9 mouse cellular contexts compared by ENCODE assay signal in genomic region chr7:45719180-45719579, GRCm38 (mm10). TPM values are rescaled to one million over a fixed set of nuclear protein-coding genes. Genes with fewer than 3 reads are reported as not detected.
DNase-seq lines count a peak whose midpoint lies in the region; ATAC-seq and TF ChIP-seq lines count a peak whose summit lies in the region.
"Had no signal": no experiment of that assay in that cellular context is flagged by ENCODE, and none has a peak within 500 bp of the region (broad histone marks: within the 10 kb centered on the region; RNA-seq: fewer than 3 reads in every experiment).

No protein-coding gene starts in this region.

- H3K27me3 ChIP-seq in embryonic facial prominence, embryonic 14.5 days (replicated peaks; ENCODE audit: control insufficient read depth, insufficient read depth, low read length), result no peaks in the 10 kb centered on the region
- H3K27me3 ChIP-seq in intestine, embryonic 15.5 days (replicated peaks), result no peaks in the 10 kb centered on the region
- no peaks in the 10 kb centered on the region for H3K27me3 ChIP-seq in neural tube, embryonic 12.5 days (replicated peaks)

- no peak for DNase-seq in layer of hippocampus, adult 2 months (ENCODE audit: low spot score in 2 of 2)
- no peak for DNase-seq in layer of hippocampus, postnatal 14 days (ENCODE audit: low spot score in 2 of 2)
- no peak for DNase-seq in embryonic facial prominence, embryonic 14.5 days (ENCODE audit: low spot score)
- DNase-seq in right cerebral cortex, adult 18-20 months, result no peak
- no peak for DNase-seq in testis, postnatal 14 days (ENCODE audit: low spot score)
- DNase-seq in left cerebral cortex, adult 8-10 months (ENCODE audit: low spot score in 2 of 2), result no peak
- DNase-seq: adrenal gland, postnatal 14 days had no signal

- peaks cover 21% of the 10 kb centered on the region for H3K4me1 ChIP-seq in embryonic facial prominence, embryonic 14.5 days (ENCODE audit: control insufficient read depth, insufficient read depth, low read length)
- peaks cover 39% of the 10 kb centered on the region for H3K4me1 ChIP-seq in intestine, embryonic 15.5 days (replicated peaks)
- H3K4me1 ChIP-seq in neural tube, embryonic 12.5 days, result peaks cover 42% of the 10 kb centered on the region

- H3K27ac ChIP-seq in layer of hippocampus, adult 2 months, result peak overlapping the region; percentile 97; the same call in 1 of the 2 replicates
- no peak overlapping the region for H3K27ac ChIP-seq in embryonic facial prominence, embryonic 14.5 days (replicated peaks; ENCODE audit: low read depth, low read length)
- H3K27ac ChIP-seq in intestine, embryonic 15.5 days, result 0 out of 2 replicates have a peak overlapping the region, but pooled peaks have one; percentile 41
- H3K27ac ChIP-seq in neural tube, embryonic 12.5 days, result no peak overlapping the region

- no peak for TF ChIP-seq CTCF in layer of hippocampus, adult 2 months (conservative IDR thresholded peaks at IDR 0.05)

- no peaks in the 10 kb centered on the region for H3K9me3 ChIP-seq in embryonic facial prominence, embryonic 14.5 days (ENCODE audit: control insufficient read depth, low read length)
- no peaks in the 10 kb centered on the region for H3K9me3 ChIP-seq in intestine, embryonic 15.5 days
- no peaks in the 10 kb centered on the region for H3K9me3 ChIP-seq in neural tube, embryonic 12.5 days

- WGBS in embryonic facial prominence, embryonic 14.5 days, result 82% methylated on average over 9 of the region's 10 CpGs
- 68% methylated on average over 10 of the region's 10 CpGs for WGBS in intestine, embryonic 15.5 days
- WGBS in neural tube, embryonic 12.5 days, result 84% methylated on average over 10 of the region's 10 CpGs

- peak overlapping the region; percentile 80 for H3K4me3 ChIP-seq in layer of hippocampus, adult 2 months
- H3K4me3 ChIP-seq in embryonic facial prominence, embryonic 14.5 days (ENCODE audit: low read depth, low read length), result peak overlapping the region; percentile 79
- peak overlapping the region; percentile 71 for H3K4me3 ChIP-seq in intestine, embryonic 15.5 days (replicated peaks)
- H3K4me3 ChIP-seq in neural tube, embryonic 12.5 days, result peak overlapping the region; percentile 91

- peak overlapping the region; percentile 77 for H3K4me2 ChIP-seq in embryonic facial prominence, embryonic 14.5 days (ENCODE audit: low read depth, low read length)
- H3K4me2 ChIP-seq in intestine, embryonic 15.5 days (replicated peaks), result peak overlapping the region; percentile 76
- peak overlapping the region; percentile 93 for H3K4me2 ChIP-seq in neural tube, embryonic 12.5 days (replicated peaks)

- no peak for ATAC-seq in embryonic facial prominence, embryonic 14.5 days (ENCODE audit: low read depth)
- ATAC-seq in intestine, embryonic 15.5 days, result no peak
- no peak for ATAC-seq in neural tube, embryonic 12.5 days (ENCODE audit: low FRiP score, low read depth)

- H3K36me3 ChIP-seq in embryonic facial prominence, embryonic 14.5 days (ENCODE audit: control insufficient read depth, insufficient read depth, low read length), result peaks cover 50% of the 10 kb centered on the region
- peaks cover 21% of the 10 kb centered on the region for H3K36me3 ChIP-seq in intestine, embryonic 15.5 days
- peaks cover 51% of the 10 kb centered on the region for H3K36me3 ChIP-seq in neural tube, embryonic 12.5 days

- peak overlapping the region; percentile 99 for H3K9ac ChIP-seq in embryonic facial prominence, embryonic 14.5 days (ENCODE audit: low read depth, low read length)
- H3K9ac ChIP-seq in intestine, embryonic 15.5 days, result peak overlapping the region; percentile 91
- peak overlapping the region; percentile 92 for H3K9ac ChIP-seq in neural tube, embryonic 12.5 days

RNA-seq across cellular contexts. Expression of gene Sphk2, which starts 1.4 kb away (rescaled TPM):
- total RNA-seq in layer of hippocampus, adult 2 months (2021), result 10 to 100 TPM; 32.3 to 35.8 TPM
- total RNA-seq in layer of hippocampus, postnatal 14 days (2021), result 10 to 100 TPM; 30.5 to 31.4 TPM
- 24.0 and 25.6 TPM in 2 replicates for polyA plus RNA-seq in embryonic facial prominence, embryonic 14.5 days (2014; fragmentation: Nextera tagmentation; extraction: Ambion mirVana)
- 38.1 and 41.6 TPM in 2 replicates for polyA plus RNA-seq in intestine, embryonic 15.5 days (2015; fragmentation: Nextera tagmentation; extraction: Ambion mirVana)
- 28.0 and 29.0 TPM in 2 replicates for polyA plus RNA-seq in neural tube, embryonic 12.5 days (2016; fragmentation: Nextera tagmentation; extraction: Ambion mirVana)
- 10 to 100 TPM; 24.9 to 27.4 (median 25.3) TPM for total RNA-seq in left cerebral cortex, adult 8-10 months (2022)

RNA-seq across cellular contexts. Expression of gene Fam83e, which starts 1.8 kb away (rescaled TPM):
- total RNA-seq in layer of hippocampus, adult 2 months (2021), result under 1 TPM; 0.27 to 0.33 TPM
- under 1 TPM; 0.48 to 0.60 TPM for total RNA-seq in layer of hippocampus, postnatal 14 days (2021)
- 0.36 and 0.39 TPM in 2 replicates for polyA plus RNA-seq in embryonic facial prominence, embryonic 14.5 days (2014; fragmentation: Nextera tagmentation; extraction: Ambion mirVana)
- 19.7 and 22.4 TPM in 2 replicates for polyA plus RNA-seq in intestine, embryonic 15.5 days (2015; fragmentation: Nextera tagmentation; extraction: Ambion mirVana)
- 0.94 and 1.00 TPM in 2 replicates for polyA plus RNA-seq in neural tube, embryonic 12.5 days (2016; fragmentation: Nextera tagmentation; extraction: Ambion mirVana)
- total RNA-seq in left cerebral cortex, adult 8-10 months (2022), result under 1 TPM in 1 of 4 experiments, not detected in 3; 0.14 TPM

RNA-seq across cellular contexts. Expression of gene Rpl18, which starts 3.9 kb away (rescaled TPM):
- total RNA-seq in layer of hippocampus, adult 2 months (2021), result 100 to 1,000 TPM; 342 to 353 TPM
- 100 to 1,000 TPM; 423 to 452 TPM for total RNA-seq in layer of hippocampus, postnatal 14 days (2021)
- 1,174 and 1,204 TPM in 2 replicates for polyA plus RNA-seq in embryonic facial prominence, embryonic 14.5 days (2014; fragmentation: Nextera tagmentation; extraction: Ambion mirVana)
- 1,110 and 1,134 TPM in 2 replicates for polyA plus RNA-seq in intestine, embryonic 15.5 days (2015; fragmentation: Nextera tagmentation; extraction: Ambion mirVana)
- 665 and 700 TPM in 2 replicates for polyA plus RNA-seq in neural tube, embryonic 12.5 days (2016; fragmentation: Nextera tagmentation; extraction: Ambion mirVana)
- total RNA-seq in left cerebral cortex, adult 8-10 months (2022), result 100 to 1,000 TPM; 340 to 384 (median 357) TPM

RNA-seq across cellular contexts. Expression of gene Spaca4, which starts 6.4 kb away (rescaled TPM):
- total RNA-seq in layer of hippocampus, adult 2 months (2021), result not detected
- not detected for total RNA-seq in layer of hippocampus, postnatal 14 days (2021)
- not detected in 2 replicates for polyA plus RNA-seq in embryonic facial prominence, embryonic 14.5 days (2014; fragmentation: Nextera tagmentation; extraction: Ambion mirVana)
- polyA plus RNA-seq in intestine, embryonic 15.5 days (2015; fragmentation: Nextera tagmentation; extraction: Ambion mirVana), result 0.49 and 0.74 TPM in 2 replicates
- polyA plus RNA-seq in neural tube, embryonic 12.5 days (2016; fragmentation: Nextera tagmentation; extraction: Ambion mirVana), result not detected in 2 replicates
- total RNA-seq in left cerebral cortex, adult 8-10 months (2022), result not detected
- total RNA-seq: adrenal gland, postnatal 14 days had no signal

RNA-seq across cellular contexts. Expression of gene Dbp, which starts 14.3 kb away (rescaled TPM):
- total RNA-seq in layer of hippocampus, adult 2 months (2021), result 10 to 100 TPM; 69.2 to 72.8 TPM
- 10 to 100 TPM; 49.7 to 59.1 TPM for total RNA-seq in layer of hippocampus, postnatal 14 days (2021)
- polyA plus RNA-seq in embryonic facial prominence, embryonic 14.5 days (2014; fragmentation: Nextera tagmentation; extraction: Ambion mirVana), result 3.4 and 4.7 TPM in 2 replicates
- polyA plus RNA-seq in intestine, embryonic 15.5 days (2015; fragmentation: Nextera tagmentation; extraction: Ambion mirVana), result 3.1 and 3.4 TPM in 2 replicates
- 4.1 TPM in 2 replicates for polyA plus RNA-seq in neural tube, embryonic 12.5 days (2016; fragmentation: Nextera tagmentation; extraction: Ambion mirVana)
- total RNA-seq in left cerebral cortex, adult 8-10 months (2022), result 100 to 1,000 TPM; 164 to 236 (median 186) TPM

Comparison
In these comparisons a context has a peak if more than half of its experiments do, and no peak if none do; other contexts are left out.
1. H3K27ac ChIP-seq: peak in layer of hippocampus, adult 2 months (single experiment) and intestine, embryonic 15.5 days (single experiment); none in embryonic facial prominence, embryonic 14.5 days (single experiment) and neural tube, embryonic 12.5 days (single experiment).
2. Peak in every context shown above with its lines, with median percentiles within 50 percentile points of each other: H3K4me3 ChIP-seq, H3K4me2 ChIP-seq and H3K9ac ChIP-seq.